ENCODE assay signal across 23 mouse cellular contexts in the genomic region with DNA sequence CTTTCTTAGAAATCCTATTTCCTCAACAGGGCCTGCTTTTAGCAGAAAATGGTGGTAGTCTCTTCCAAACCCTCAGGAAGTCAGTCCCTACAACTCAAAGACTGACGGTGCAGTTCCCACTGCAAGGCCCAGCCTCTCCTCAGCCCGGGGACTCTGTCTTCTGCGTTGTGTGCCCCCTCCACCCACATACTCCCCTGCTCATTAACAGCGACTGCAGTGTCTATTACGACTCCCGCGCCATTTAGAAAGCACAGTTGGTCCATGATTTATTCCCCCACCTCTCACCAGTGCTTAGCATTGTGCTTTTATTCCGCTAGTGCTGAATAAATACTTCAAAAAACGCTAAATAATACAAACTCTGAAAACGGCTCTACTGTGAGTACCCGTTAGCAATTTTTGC.
A peak's percentile ranks its signal among the peaks of the same experiment; 100 is the strongest.
DNase-seq lines count a peak whose midpoint lies in the region; ATAC-seq and TF ChIP-seq lines count a peak whose summit lies in the region.
"Had no signal": no experiment of that assay in that cellular context is flagged by ENCODE, and none has a peak within 500 bp of the region (broad histone marks: within the 10 kb centered on the region; RNA-seq: fewer than 3 reads in every experiment).

No protein-coding gene starts in this region.

- H3K9ac ChIP-seq in forebrain, postnatal 0 days = no peak overlapping the region
- H3K9ac ChIP-seq in kidney, postnatal 0 days (ENCODE audit: low read depth, low read length) = no peak overlapping the region
- H3K9ac ChIP-seq in kidney, embryonic 14.5 days (ENCODE audit: low read depth, low read length) = no peak overlapping the region
- no peak overlapping the region for H3K9ac ChIP-seq in midbrain, embryonic 12.5 days (replicated peaks)
- no peak overlapping the region for H3K9ac ChIP-seq in midbrain, postnatal 0 days (replicated peaks; ENCODE audit: low read length, poor library complexity, severe bottlenecking)
- H3K9ac ChIP-seq: forebrain, embryonic 12.5 days; heart, embryonic 13.5 days; hindbrain, embryonic 14.5 days had no signal

- H3K4me1 ChIP-seq in forebrain, embryonic 10.5 days = peaks cover 67% of the 10 kb centered on the region
- peaks cover 9% of the 10 kb centered on the region; the same call in 1 of the 2 replicates for H3K4me1 ChIP-seq in forebrain, postnatal 0 days (ENCODE audit: insufficient read depth)
- H3K4me1 ChIP-seq in kidney, postnatal 0 days (replicated peaks; ENCODE audit: insufficient read depth, low read length) = no peaks in the 10 kb centered on the region
- H3K4me1 ChIP-seq in kidney, embryonic 14.5 days (ENCODE audit: control insufficient read depth, insufficient read depth, low read length) = peaks cover 9% of the 10 kb centered on the region; the same call in 1 of the 2 replicates
- peaks cover 28% of the 10 kb centered on the region for H3K4me1 ChIP-seq in midbrain, embryonic 12.5 days
- H3K4me1 ChIP-seq in midbrain, postnatal 0 days (ENCODE audit: insufficient read depth, low read length) = no peaks in the 10 kb centered on the region
- H3K4me1 ChIP-seq in cerebellum, adult 2 months (ENCODE audit: control insufficient read depth, insufficient read depth, low read length) = peaks cover 4% of the 10 kb centered on the region

- no peak for ATAC-seq in forebrain, postnatal 0 days
- ATAC-seq in kidney, postnatal 0 days (replicated peaks; ENCODE audit: low FRiP score, low read depth) = no peak
- ATAC-seq in kidney, embryonic 14.5 days (ENCODE audit: low FRiP score, low TSS enrichment) = no peak; the same call in 1 of the 2 replicates
- 0 out of 2 replicates have a peak, but pooled peaks have one; percentile 25 for ATAC-seq in midbrain, embryonic 12.5 days (ENCODE audit: low FRiP score, low read depth)
- no peak for ATAC-seq in midbrain, postnatal 0 days (ENCODE audit: low FRiP score)
- ATAC-seq: hindbrain, postnatal 0 days; inflammation-experienced regulatory T-cells, adult 6 months had no signal

- DNase-seq in forebrain, embryonic 10.5 days (ENCODE audit: extremely low spot score, low spot score) = no peak
- no peak for DNase-seq in forebrain, postnatal 0 days
- peak; percentile 52 for DNase-seq in kidney, postnatal 0 days (ENCODE audit: low spot score)
- DNase-seq in midbrain, postnatal 0 days (ENCODE audit: low spot score) = no peak
- peak; percentile 61 for DNase-seq in brain, embryonic 14.5 days (ENCODE audit: low read depth)
- no peak for DNase-seq in cerebellum, adult 2 months
- DNase-seq: adrenal gland, adult 2 months; adrenal gland, postnatal 14 days; cerebellum, adult 11-12 months; cerebellum, adult 9-10 months; cerebellum, postnatal 14 days; gastrocnemius, postnatal 10 days; gastrocnemius, postnatal 36 days; heart, adult 2 months; heart, postnatal 14 days had no signal

- peaks cover 27% of the 10 kb centered on the region for H3K27me3 ChIP-seq in forebrain, embryonic 10.5 days (ENCODE audit: poor library complexity, severe bottlenecking)
- no peaks in the 10 kb centered on the region for H3K27me3 ChIP-seq in forebrain, postnatal 0 days (ENCODE audit: insufficient read depth, low read length)
- no peaks in the 10 kb centered on the region; the same call in 1 of the 2 replicates for H3K27me3 ChIP-seq in kidney, postnatal 0 days (ENCODE audit: insufficient read depth, low read length)
- peaks cover 3% of the 10 kb centered on the region; the same call in 1 of the 2 replicates for H3K27me3 ChIP-seq in kidney, embryonic 14.5 days (ENCODE audit: control insufficient read depth, insufficient read depth, low read length)
- peaks cover 68% of the 10 kb centered on the region for H3K27me3 ChIP-seq in midbrain, embryonic 12.5 days
- H3K27me3 ChIP-seq in midbrain, postnatal 0 days (ENCODE audit: insufficient read depth, low read length) = no peaks in the 10 kb centered on the region
- no peaks in the 10 kb centered on the region; the same call in 1 of the 2 replicates for H3K27me3 ChIP-seq in cerebellum, adult 2 months (ENCODE audit: control insufficient read depth, insufficient read depth, low read length)

- 0 out of 2 replicates have a peak, but pooled peaks cover under 1% of the 10 kb centered on the region for H3K9me3 ChIP-seq in forebrain, embryonic 10.5 days
- H3K9me3 ChIP-seq in forebrain, postnatal 0 days (ENCODE audit: low read length) = no peaks in the 10 kb centered on the region
- no peaks in the 10 kb centered on the region for H3K9me3 ChIP-seq in kidney, postnatal 0 days (replicated peaks; ENCODE audit: low read length)
- H3K9me3 ChIP-seq in kidney, embryonic 14.5 days (ENCODE audit: control insufficient read depth, low read length) = no peaks in the 10 kb centered on the region
- H3K9me3 ChIP-seq in midbrain, embryonic 12.5 days = no peaks in the 10 kb centered on the region
- no peaks in the 10 kb centered on the region for H3K9me3 ChIP-seq in midbrain, postnatal 0 days (ENCODE audit: low read length)
- H3K9me3 ChIP-seq: forebrain, embryonic 12.5 days; heart, embryonic 10.5 days; heart, embryonic 13.5 days had no signal

- no peak overlapping the region for H3K4me3 ChIP-seq in forebrain, embryonic 10.5 days
- H3K4me3 ChIP-seq in forebrain, postnatal 0 days (ENCODE audit: low read depth, low read length) = no peak overlapping the region
- no peak overlapping the region for H3K4me3 ChIP-seq in kidney, postnatal 0 days (replicated peaks; ENCODE audit: low read depth, low read length)
- H3K4me3 ChIP-seq in kidney, embryonic 14.5 days (ENCODE audit: low read length) = no peak overlapping the region
- no peak overlapping the region for H3K4me3 ChIP-seq in midbrain, embryonic 12.5 days
- no peak overlapping the region for H3K4me3 ChIP-seq in midbrain, postnatal 0 days (ENCODE audit: low read depth, low read length)
- no peak overlapping the region for H3K4me3 ChIP-seq in cerebellum, adult 2 months (replicated peaks; ENCODE audit: insufficient read depth, low read depth, low read length)
- H3K4me3 ChIP-seq: forebrain, embryonic 12.5 days; heart, adult 2 months; heart, embryonic 10.5 days; heart, embryonic 13.5 days had no signal

- no peak for TF ChIP-seq CTCF in forebrain, postnatal 0 days (IDR thresholded peaks at IDR 0.05; ENCODE audit: low read depth)
- TF ChIP-seq CTCF in kidney, postnatal 0 days (IDR thresholded peaks at IDR 0.05; ENCODE audit: low read depth) = no peak
- no peak for TF ChIP-seq CTCF in midbrain, postnatal 0 days (IDR thresholded peaks at IDR 0.05)
- TF ChIP-seq CTCF in brain, embryonic 14.5 days (IDR thresholded peaks at IDR 0.05; ENCODE audit: borderline replicate concordance, extremely low read depth, insufficient read depth, insufficient read length) = no peak
- TF ChIP-seq CTCF in cerebellum, adult 2 months (IDR thresholded peaks at IDR 0.05; ENCODE audit: borderline replicate concordance, insufficient read depth, low read depth, low read length) = no peak

- no peak overlapping the region for H3K4me2 ChIP-seq in forebrain, postnatal 0 days (ENCODE audit: low read depth)
- no peak overlapping the region for H3K4me2 ChIP-seq in kidney, postnatal 0 days (ENCODE audit: low read length)
- H3K4me2 ChIP-seq in kidney, embryonic 14.5 days (replicated peaks; ENCODE audit: low read depth, low read length) = no peak overlapping the region
- no peak overlapping the region for H3K4me2 ChIP-seq in midbrain, embryonic 12.5 days (replicated peaks)
- no peak overlapping the region for H3K4me2 ChIP-seq in midbrain, postnatal 0 days (ENCODE audit: low read depth, low read length, poor library complexity, severe bottlenecking)
- H3K4me2 ChIP-seq: forebrain, embryonic 12.5 days; heart, embryonic 13.5 days; hindbrain, embryonic 14.5 days had no signal

- WGBS in forebrain, embryonic 10.5 days = 74% methylated on average over 11 of the region's 11 CpGs
- 18% methylated on average over 11 of the region's 11 CpGs for WGBS in forebrain, postnatal 0 days
- 36% methylated on average over 11 of the region's 11 CpGs for WGBS in kidney, postnatal 0 days
- 29% methylated on average over 11 of the region's 11 CpGs for WGBS in kidney, embryonic 14.5 days
- WGBS in midbrain, embryonic 12.5 days = 71% methylated on average over 11 of the region's 11 CpGs
- 73% methylated on average over 11 of the region's 11 CpGs for WGBS in midbrain, postnatal 0 days
- WGBS in cerebellum, adult 2 months = 95% methylated on average over 11 of the region's 11 CpGs

- 0 out of 2 replicates have a peak overlapping the region, but pooled peaks have one; percentile 59 for H3K27ac ChIP-seq in forebrain, embryonic 10.5 days
- no peak overlapping the region for H3K27ac ChIP-seq in forebrain, postnatal 0 days (ENCODE audit: low read depth, low read length)
- no peak overlapping the region for H3K27ac ChIP-seq in kidney, postnatal 0 days
- no peak overlapping the region for H3K27ac ChIP-seq in kidney, embryonic 14.5 days (ENCODE audit: low read depth, low read length)
- no peak overlapping the region for H3K27ac ChIP-seq in midbrain, embryonic 12.5 days (replicated peaks)
- H3K27ac ChIP-seq in midbrain, postnatal 0 days (ENCODE audit: low read depth, low read length) = no peak overlapping the region
- H3K27ac ChIP-seq in cerebellum, adult 2 months (ENCODE audit: insufficient read depth, low read length) = no peak overlapping the region
- H3K27ac ChIP-seq: forebrain, embryonic 12.5 days; heart, adult 2 months; heart, embryonic 10.5 days; heart, embryonic 13.5 days; hindbrain, embryonic 14.5 days; hindbrain, postnatal 0 days had no signal

- no peak for TF ChIP-seq POLR2A in brain, embryonic 14.5 days (IDR thresholded peaks at IDR 0.05; ENCODE audit: borderline replicate concordance, extremely low read depth, insufficient read depth, insufficient read length, poor library complexity, severe bottlenecking)
- TF ChIP-seq POLR2A in cerebellum, adult 2 months (IDR thresholded peaks at IDR 0.05; ENCODE audit: borderline replicate concordance, insufficient read depth, low read length) = no peak

- H3K36me3 ChIP-seq in forebrain, embryonic 10.5 days (replicated peaks) = no peaks in the 10 kb centered on the region
- H3K36me3 ChIP-seq in forebrain, postnatal 0 days (ENCODE audit: insufficient read depth) = no peaks in the 10 kb centered on the region
- no peaks in the 10 kb centered on the region for H3K36me3 ChIP-seq in kidney, postnatal 0 days (ENCODE audit: insufficient read depth, low read length)
- no peaks in the 10 kb centered on the region for H3K36me3 ChIP-seq in kidney, embryonic 14.5 days (ENCODE audit: control insufficient read depth, insufficient read depth, low read length)
- no peaks in the 10 kb centered on the region for H3K36me3 ChIP-seq in midbrain, embryonic 12.5 days
- H3K36me3 ChIP-seq in midbrain, postnatal 0 days (ENCODE audit: insufficient read depth, low read length) = no peaks in the 10 kb centered on the region
- H3K36me3 ChIP-seq: forebrain, embryonic 12.5 days; heart, embryonic 10.5 days; heart, embryonic 13.5 days had no signal

Comparison
In these comparisons a context has a peak if more than half of its experiments do, and no peak if none do; other contexts are left out.
1. DNase-seq: peak in kidney, postnatal 0 days (single experiment) and brain, embryonic 14.5 days (single experiment); none in forebrain, embryonic 10.5 days (single experiment), forebrain, postnatal 0 days (single experiment), midbrain, postnatal 0 days (single experiment) and cerebellum, adult 2 months (0 of 2).